In the genomic region with DNA sequence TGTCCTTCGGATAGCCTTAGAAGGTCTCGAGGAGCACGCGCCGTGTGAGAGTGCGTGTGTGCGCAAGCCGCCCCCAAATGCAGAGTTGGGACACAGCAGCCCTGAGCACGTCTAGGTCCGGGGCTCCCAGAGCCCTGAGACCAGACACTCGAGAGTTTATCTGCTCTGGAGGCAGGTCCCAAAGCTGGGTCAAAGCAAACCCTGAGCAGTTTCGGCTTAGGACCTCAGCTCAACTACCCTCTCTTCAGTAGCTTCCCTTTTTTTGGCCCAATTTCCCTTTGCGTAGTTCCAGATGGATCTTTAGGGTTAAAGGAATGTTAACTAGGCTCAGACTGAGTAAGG, we compare ENCODE assay signal across 8 mouse cellular contexts. TPM values are rescaled to one million over a fixed set of nuclear protein-coding genes. Genes with fewer than 3 reads are reported as not detected.
DNase-seq lines count a peak whose midpoint lies in the region; ATAC-seq and TF ChIP-seq lines count a peak whose summit lies in the region.

No protein-coding gene starts in this region.

- H3K9ac ChIP-seq in heart, embryonic 11.5 days (ENCODE audit: low read depth, low read length): no peak overlapping the region
- H3K9ac ChIP-seq in heart, postnatal 0 days (replicated peaks; ENCODE audit: low read depth, low read length): no peak overlapping the region

- no peaks in the 10 kb centered on the region for H3K36me3 ChIP-seq in heart, embryonic 11.5 days (ENCODE audit: control insufficient read depth, insufficient read depth, low read length)
- H3K36me3 ChIP-seq in heart, postnatal 0 days (replicated peaks; ENCODE audit: control insufficient read depth, insufficient read depth, low read length): no peaks in the 10 kb centered on the region

- no peak for DNase-seq in heart, adult 8-10 months (ENCODE audit: low spot score)
- peak; percentile 38 for DNase-seq in ZHBTc4 (ENCODE audit: low read depth, low spot score)
- DNase-seq in heart, postnatal 0 days (ENCODE audit: low spot score): no peak
- DNase-seq in right cerebral cortex, postnatal 36 days (ENCODE audit: low spot score in 2 of 2): no peak
- DNase-seq in adrenal gland, adult 8-10 months: no peak
- no peak for DNase-seq in thymus, postnatal 14 days

- H3K4me2 ChIP-seq in heart, embryonic 11.5 days: peak overlapping the region; percentile 79
- H3K4me2 ChIP-seq in heart, postnatal 0 days (ENCODE audit: low read depth, low read length): peak overlapping the region; percentile 72

- 3% methylated on average over 13 of the region's 13 CpGs for WGBS in heart, embryonic 11.5 days (ENCODE audit: insufficient replicate concordance)
- 13% methylated on average over 13 of the region's 13 CpGs for WGBS in heart, postnatal 0 days

- H3K4me1 ChIP-seq in heart, embryonic 11.5 days (ENCODE audit: control insufficient read depth, insufficient read depth, low read length): peaks cover 8% of the 10 kb centered on the region; the same call in 1 of the 2 replicates
- H3K4me1 ChIP-seq in heart, postnatal 0 days (ENCODE audit: control insufficient read depth, insufficient read depth): peaks cover 3% of the 10 kb centered on the region; the same call in 1 of the 2 replicates

- H3K27me3 ChIP-seq in heart, embryonic 11.5 days (ENCODE audit: control insufficient read depth, insufficient read depth, low read length): peaks cover 59% of the 10 kb centered on the region
- H3K27me3 ChIP-seq in heart, postnatal 0 days (ENCODE audit: control insufficient read depth, insufficient read depth, low read length): peaks cover 65% of the 10 kb centered on the region

- H3K27ac ChIP-seq in heart, embryonic 11.5 days (ENCODE audit: low read depth, low read length): no peak overlapping the region
- no peak overlapping the region for H3K27ac ChIP-seq in heart, postnatal 0 days (ENCODE audit: low read depth)

- no peaks in the 10 kb centered on the region for H3K9me3 ChIP-seq in heart, embryonic 11.5 days (replicated peaks; ENCODE audit: control insufficient read depth, low read length)
- no peaks in the 10 kb centered on the region for H3K9me3 ChIP-seq in heart, postnatal 0 days (replicated peaks; ENCODE audit: control insufficient read depth, low read length)

- H3K4me3 ChIP-seq in heart, embryonic 11.5 days (ENCODE audit: low read depth, low read length): peak overlapping the region; percentile 42
- H3K4me3 ChIP-seq in heart, postnatal 0 days (ENCODE audit: low read depth, low read length): peak overlapping the region; percentile 44

- TF ChIP-seq CTCF in heart, postnatal 0 days (IDR thresholded peaks at IDR 0.05; ENCODE audit: low read depth): no peak

- no peak for TF ChIP-seq EP300 in heart, postnatal 0 days (IDR thresholded peaks at IDR 0.05; ENCODE audit: low read depth)

- no peak for ATAC-seq in heart, embryonic 11.5 days (replicated peaks; ENCODE audit: insufficient number of reproducible peaks, low FRiP score, low TSS enrichment)
- ATAC-seq in heart, postnatal 0 days (ENCODE audit: insufficient read depth, low read depth): no peak
- ATAC-seq in megakaryocyte-erythroid progenitor cell, adult 5-6 weeks (replicated peaks; ENCODE audit: low FRiP score, low TSS enrichment, poor library complexity, severe bottlenecking): 0 out of 2 replicates have a peak, but pooled peaks have one; percentile 26

RNA-seq across cellular contexts. Expression of gene Nr2f1, which starts 11.2 kb away (rescaled TPM):
- polyA plus RNA-seq in heart, embryonic 11.5 days (2014; fragmentation: Nextera tagmentation; extraction: Ambion mirVana): 10.2 and 10.9 TPM in 2 replicates
- 1 to 10 TPM; 1.5 to 4.4 (median 4.0) TPM for total RNA-seq in heart, adult 8-10 months (2022)
- 11.4 and 11.6 TPM in 2 replicates for total RNA-seq in heart, postnatal 0 days (2014; rRNA removed; ENCODE audit: low replicate concordance)
- polyA plus RNA-seq in heart, postnatal 0 days (2015; fragmentation: Nextera tagmentation; extraction: Ambion mirVana): 2.0 and 2.3 TPM in 2 replicates
- not detected in 2 replicates for total RNA-seq in megakaryocyte-erythroid progenitor cell, adult 5-6 weeks (2014; fragmentation: Nextera tagmentation)
- not detected in 2 replicates for total RNA-seq in megakaryocyte-erythroid progenitor cell, adult 5-6 weeks (2017)
- 10 to 100 TPM; 19.1 to 26.2 (median 21.7) TPM for total RNA-seq in adrenal gland, adult 8-10 months (2022)
